Mouse (Mus musculus) C2C12 (cell line): ENCODE results near the gene Catip.

Experiments used
- CEBPB ChIP-seq: IDR thresholded peaks from one replicate; pipeline ENCODE4 v1.6.1; 2011; ENCODE audit warnings: low read depth, mild to moderate bottlenecking, control low read depth, moderate library complexity
- CTCF ChIP-seq: IDR thresholded peaks from one replicate; pipeline ENCODE4 v1.5.1; 2011; ENCODE audit not compliant: control insufficient read depth, insufficient read depth, insufficient read length
- MYOD1 ChIP-seq: IDR thresholded peaks from one replicate; pipeline ENCODE4 v1.6.1; 2011; ENCODE audit warnings: low read depth; ENCODE audit not compliant: control insufficient read depth, insufficient read length
- MYOG ChIP-seq: IDR thresholded peaks from one replicate; pipeline ENCODE4 v1.6.1; 2011; ENCODE audit not compliant: control insufficient read depth, insufficient read length; ENCODE audit errors: extremely low read depth
- USF1 ChIP-seq: IDR thresholded peaks from one replicate; pipeline ENCODE4 v1.6.1; 2011; ENCODE audit warnings: low read depth, mild to moderate bottlenecking, control low read depth, moderate library complexity

GRCm38 (mm10) chr1:74376396-74376795 is 14.5 kb downstream of the Catip start:
- TF ChIP-seq CTCF, result no peak
- peak; percentile 34 for TF ChIP-seq MYOD1
- TF ChIP-seq MYOG, result no peak
- no peak for TF ChIP-seq CEBPB
- TF ChIP-seq USF1, result peak; percentile 71
